Mouse (Mus musculus): ENCODE data around the gene Hopx. TPM values are rescaled to one million over a fixed set of nuclear protein-coding genes. Genes with fewer than 3 reads are reported as not detected.

Hopx gene
- total RNA-seq, 2 experiments from 2014 or later = 11.1 to 13.7 TPM

- intact Hi-C loops (cut with DNase I) = no loop called here
- peak; percentile 40 for DNase-seq
Observed at GRCm38 (mm10) chr5:77075951-77076350, 39.0 kb downstream of the Hopx start.

- peak; percentile 16 for DNase-seq
- intact Hi-C loops (cut with DNase I) = no loop called here
Observed at GRCm38 (mm10) chr5:77074914-77075313, 40.0 kb downstream of the Hopx start.

GRCm38 (mm10) chr5:77073794-77074193, 41.1 kb downstream of the Hopx start:
- DNase-seq = no peak
- intact Hi-C loops (cut with DNase I) = no loop called here

- no peak for DNase-seq
- intact Hi-C loops (cut with DNase I) = no loop called here
Observed at GRCm38 (mm10) chr5:77071626-77072025, 43.3 kb downstream of the Hopx start.

GRCm38 (mm10) chr5:77070987-77071386, 43.9 kb downstream of the Hopx start:
- DNase-seq = no peak
- intact Hi-C loops (cut with DNase I) = no loop called here

GRCm38 (mm10) chr5:77067321-77067720, 47.6 kb downstream of the Hopx start:
- intact Hi-C loops (cut with DNase I) = no loop called here

GRCm38 (mm10) chr5:77061372-77062038, 53.4 kb downstream of the Hopx start:
- peak; percentile 62 for DNase-seq
- intact Hi-C loops (cut with DNase I) = no loop called here

More at GRCm38 (mm10) chr5:77067321-77067720, 47.6 kb downstream of the Hopx start:
- no peak for DNase-seq

GRCm38 (mm10) chr5:77060363-77060762, 54.6 kb downstream of the Hopx start:
- intact Hi-C loops (cut with DNase I) = no loop called here
- DNase-seq = no peak

- intact Hi-C loops (cut with DNase I) = no loop called here
- no peak for DNase-seq
Observed at GRCm38 (mm10) chr5:77056881-77057440, 58.0 kb downstream of the Hopx start.

- intact Hi-C loops (cut with DNase I) = no loop called here
- DNase-seq = no peak
Observed at GRCm38 (mm10) chr5:77052616-77053015, 62.3 kb downstream of the Hopx start.

- intact Hi-C loops (cut with DNase I) = no loop called here
- DNase-seq = no peak
Observed at GRCm38 (mm10) chr5:77044362-77044761, 70.6 kb downstream of the Hopx start.

GRCm38 (mm10) chr5:77039391-77039790, 75.5 kb downstream of the Hopx start:
- intact Hi-C loops (cut with DNase I) = no loop called here
- no peak for DNase-seq

GRCm38 (mm10) chr5:77038451-77038850, 76.5 kb downstream of the Hopx start:
- DNase-seq = no peak
- intact Hi-C loops (cut with DNase I) = no loop called here

Other genes with a start within 250 kb of the Hopx start
- gene Aasdh, start 209.6 kb downstream of the Hopx start, total RNA-seq (2021) = 10 to 100 TPM; 25.5 to 27.0 TPM
- gene Paics, start 163.8 kb downstream of the Hopx start, total RNA-seq (2021) = 100 to 1,000 TPM; 109 to 118 TPM
- 10 to 100 TPM; 19.8 to 22.0 TPM for gene Ppat, start 163.5 kb downstream of the Hopx start, total RNA-seq (2021)
- gene Srp72, start 140.4 kb downstream of the Hopx start, total RNA-seq (2021) = 100 to 1,000 TPM; 121 to 134 TPM
- gene Arl9, start 111.1 kb downstream of the Hopx start, total RNA-seq (2021) = under 1 TPM in 1 of 2 experiments, not detected in 1; 0.88 TPM
- gene Thegl, start 99.1 kb downstream of the Hopx start, total RNA-seq (2021) = 1 to 10 TPM; 2.7 to 3.3 TPM
- not detected for gene Spink2, start 96.3 kb upstream of the Hopx start, total RNA-seq (2021)
- gene Rest, start 150.4 kb upstream of the Hopx start, total RNA-seq (2021) = 1 to 10 TPM; 6.7 to 6.8 TPM
- gene Noa1, start 195.0 kb upstream of the Hopx start, total RNA-seq (2021) = 10 to 100 TPM; 27.3 to 30.0 TPM
- 10 to 100 TPM; 55.4 to 59.3 TPM for gene Polr2b, start 195.0 kb upstream of the Hopx start, total RNA-seq (2021)